Mouse (Mus musculus) thymus, postnatal 36 days (tissue): ENCODE measurements at regions not wholly inside any gene's neighbourhood (a gene's known extent, or its start where the extent isn't known, plus 50 kb on each side); places are given as distances from the start of the nearest gene placed in this dataset.

Source experiments
- DNase-seq, 2 experiments: peaks; one replicate each; pipeline ENCODE4 v3.0.0; 2022; ENCODE audit warnings: mixed read lengths in 2 of 2

DNA sequence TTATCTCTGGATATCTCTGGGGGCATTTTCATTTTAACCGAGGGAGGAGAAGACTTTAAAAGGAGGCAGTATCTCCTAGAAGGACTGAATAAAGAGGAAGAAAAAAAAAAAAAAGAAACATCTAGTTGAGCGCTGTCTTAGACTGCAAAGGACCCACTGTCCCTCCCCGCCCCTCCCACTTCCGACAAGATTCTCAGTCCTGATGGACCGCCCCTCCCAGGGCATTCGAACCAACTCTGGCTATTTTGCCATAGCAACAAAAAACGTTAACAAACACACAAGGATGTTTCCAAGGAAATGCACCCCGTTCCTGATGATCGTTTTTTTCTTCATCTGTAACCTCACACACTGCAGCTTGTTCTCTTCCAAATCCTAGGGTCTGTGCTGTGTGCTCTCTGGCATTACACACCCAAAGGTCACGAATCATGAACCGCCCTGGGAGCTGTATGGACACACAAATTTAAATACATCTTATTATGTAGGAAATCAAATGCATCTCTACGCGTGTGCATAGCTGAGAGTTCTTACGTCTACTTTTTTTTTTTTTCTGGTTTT, 75.8 kb downstream of the Rnd3 start:
- DNase-seq: no peak

DNA sequence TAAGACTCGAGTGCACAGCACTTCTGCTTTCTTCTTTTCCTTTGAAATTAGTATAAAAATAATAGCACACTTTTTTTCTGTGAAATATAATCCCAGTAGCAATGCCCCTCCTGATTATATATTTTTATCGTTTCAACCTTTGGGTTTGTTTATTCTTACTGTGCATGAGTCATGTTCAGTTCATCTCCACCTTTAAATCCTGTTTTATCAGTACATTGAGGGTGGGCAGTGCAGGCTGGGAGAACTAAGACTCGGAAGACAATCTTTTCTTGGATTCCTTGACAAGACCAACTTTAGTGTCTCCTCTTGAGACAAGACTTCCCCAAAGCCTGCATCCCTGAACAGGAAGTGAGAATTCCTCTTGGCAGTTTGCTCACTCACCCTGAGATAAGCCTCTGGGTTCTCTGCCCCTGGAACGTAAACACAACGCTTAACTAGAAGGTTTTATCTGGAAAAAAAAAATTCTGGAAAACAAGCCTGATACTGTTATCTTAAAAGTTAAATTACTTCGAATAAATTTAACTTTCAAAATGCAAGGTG, 76.5 kb downstream of the Rnd3 start:
- no peak for DNase-seq

DNA sequence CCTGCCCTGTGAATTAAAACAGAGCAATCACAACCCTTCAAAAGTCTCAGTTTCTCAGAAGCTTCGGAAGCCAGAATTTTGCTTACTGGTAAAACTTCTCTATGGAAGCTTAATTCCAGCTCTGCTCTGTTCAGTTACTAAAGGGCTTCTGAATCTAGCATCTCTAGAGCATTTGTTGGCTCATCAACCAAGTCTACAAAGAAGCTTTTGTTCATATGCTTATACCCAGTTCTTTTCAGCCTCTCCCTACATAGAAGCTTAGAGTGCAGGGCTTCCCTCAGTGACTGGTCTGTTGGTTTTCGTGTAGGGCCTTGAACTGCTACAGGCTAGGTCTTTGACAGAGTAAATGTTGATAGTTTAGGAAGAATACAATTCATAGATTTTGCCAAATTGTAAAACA, 78.0 kb downstream of the Rnd3 start:
- DNase-seq: no peak

DNA sequence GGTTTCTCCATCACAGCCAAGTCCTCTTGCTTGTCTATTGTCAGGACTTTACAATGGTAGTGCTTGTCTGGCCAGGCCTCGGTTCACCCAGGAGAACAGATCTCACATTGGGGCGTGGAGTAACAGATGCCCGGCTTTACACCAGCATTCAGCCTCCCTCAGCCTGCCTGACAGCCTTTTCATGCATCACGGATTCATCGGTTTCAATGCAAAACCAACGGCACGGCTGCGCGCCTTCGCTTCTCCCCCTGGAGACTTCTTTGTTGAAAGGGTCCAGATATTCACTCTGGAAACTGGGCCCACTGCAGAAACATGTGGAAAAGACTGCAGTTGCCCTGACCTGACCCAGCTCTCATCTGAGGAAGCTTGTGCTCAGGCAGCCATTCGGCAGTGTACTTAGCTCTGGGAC, 82.5 kb downstream of the Rnd3 start:
- DNase-seq: no peak

DNA sequence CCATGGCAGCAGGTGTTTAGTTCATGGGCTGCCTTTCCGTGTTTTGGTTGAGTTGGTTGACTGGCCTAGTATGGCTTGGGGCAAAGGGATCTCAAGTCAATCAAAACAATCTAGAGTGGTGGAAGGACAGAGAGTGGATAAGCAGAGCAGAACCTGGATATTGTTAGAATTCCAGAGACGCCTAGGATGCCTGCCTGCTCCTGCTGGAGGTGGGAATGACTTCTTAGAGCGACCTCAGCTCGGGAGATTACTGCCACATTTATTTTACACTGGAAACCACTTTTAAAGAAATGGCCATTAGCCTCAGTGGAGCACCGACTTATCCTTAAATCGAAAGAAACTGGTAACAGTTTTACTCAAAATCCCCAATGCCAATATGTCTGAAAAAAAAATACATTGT, 83.1 kb downstream of the Rnd3 start:
- DNase-seq: no peak

DNA sequence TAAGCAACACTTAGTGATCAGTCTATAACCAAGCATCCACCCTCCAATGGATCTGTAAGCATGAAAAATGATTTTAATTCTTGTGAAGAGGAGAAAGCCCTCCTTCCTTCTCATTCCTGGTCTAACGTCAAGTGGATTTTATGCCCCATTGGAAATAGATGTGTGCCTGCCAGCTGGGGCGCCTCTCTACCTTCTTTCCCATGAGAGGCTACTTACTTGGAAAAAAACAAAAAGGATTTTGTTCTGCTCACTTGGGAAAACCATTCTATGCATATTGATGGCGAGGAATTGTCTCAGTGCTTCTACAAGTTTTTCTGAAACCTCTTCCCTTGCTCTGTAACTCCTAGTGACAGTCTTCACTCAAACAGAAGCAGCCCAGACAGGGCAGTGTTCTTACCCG, 84.1 kb downstream of the Rnd3 start:
- DNase-seq: no peak

DNA sequence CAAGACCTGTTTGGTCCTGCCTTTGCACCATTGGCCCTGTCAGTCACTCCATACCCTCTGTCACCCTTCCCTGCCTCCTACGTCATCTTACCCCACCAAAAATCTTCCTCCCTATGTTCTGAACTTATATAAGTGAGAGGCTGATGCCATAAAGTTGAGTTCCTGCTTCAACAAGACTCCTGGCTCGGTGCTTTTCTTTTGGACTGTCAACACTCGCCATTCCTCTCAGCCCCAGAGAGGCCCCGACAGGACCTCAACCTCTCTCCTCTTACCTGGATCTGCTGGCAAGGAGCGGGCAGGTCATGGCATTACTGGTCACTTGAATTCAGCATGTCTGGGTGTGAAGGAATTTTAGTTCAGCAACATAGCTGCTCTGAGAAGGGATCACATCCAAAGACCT, 86.9 kb downstream of the Rnd3 start:
- no peak for DNase-seq

DNA sequence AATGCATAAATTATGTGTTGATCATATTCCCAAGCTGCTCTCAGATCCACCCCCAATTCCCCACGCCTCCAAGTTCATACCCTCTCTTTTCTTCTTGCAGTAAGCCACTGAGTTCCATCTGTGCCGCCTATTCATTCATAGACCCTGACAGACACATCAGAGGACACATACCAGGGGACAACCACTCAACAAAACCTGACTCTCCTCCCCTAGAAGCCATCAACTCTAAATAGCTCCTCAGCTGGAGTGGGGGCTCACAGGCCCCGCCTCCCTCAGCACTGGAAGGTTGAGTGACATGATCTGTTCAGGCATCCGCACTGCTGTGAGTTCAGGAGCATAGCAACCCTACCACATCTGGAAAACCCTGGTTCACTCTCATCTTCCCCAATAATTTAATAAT, 90.8 kb downstream of the Rnd3 start:
- DNase-seq: no peak

DNA sequence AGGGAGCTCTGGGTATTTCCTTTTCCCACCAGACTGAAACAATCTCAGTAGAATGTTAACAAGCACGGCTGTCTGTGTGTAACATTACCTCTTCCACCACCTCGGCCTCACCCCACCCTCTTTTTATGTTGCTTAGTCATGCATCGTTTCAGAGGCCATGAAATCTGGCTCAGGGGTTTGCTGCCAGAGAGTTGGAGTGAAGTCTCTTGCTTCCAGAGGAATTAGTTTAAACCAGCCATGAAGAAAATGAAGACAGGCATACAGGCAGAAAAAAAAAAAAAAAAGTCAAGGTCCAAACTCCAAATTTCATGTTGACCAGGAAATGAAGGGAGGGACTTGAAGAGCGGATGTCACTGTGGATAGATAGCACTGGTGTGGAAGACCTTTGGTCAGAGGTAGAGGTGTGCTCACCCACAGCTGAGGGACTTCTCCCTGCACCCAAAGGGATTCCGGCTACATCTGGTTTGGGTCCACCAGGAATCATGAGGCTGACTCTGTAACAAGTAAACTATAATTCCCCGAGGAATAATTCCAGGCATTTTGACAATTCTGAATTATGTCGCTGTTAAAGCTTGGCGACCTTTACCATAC, 92.7 kb downstream of the Rnd3 start:
- DNase-seq: no peak

DNA sequence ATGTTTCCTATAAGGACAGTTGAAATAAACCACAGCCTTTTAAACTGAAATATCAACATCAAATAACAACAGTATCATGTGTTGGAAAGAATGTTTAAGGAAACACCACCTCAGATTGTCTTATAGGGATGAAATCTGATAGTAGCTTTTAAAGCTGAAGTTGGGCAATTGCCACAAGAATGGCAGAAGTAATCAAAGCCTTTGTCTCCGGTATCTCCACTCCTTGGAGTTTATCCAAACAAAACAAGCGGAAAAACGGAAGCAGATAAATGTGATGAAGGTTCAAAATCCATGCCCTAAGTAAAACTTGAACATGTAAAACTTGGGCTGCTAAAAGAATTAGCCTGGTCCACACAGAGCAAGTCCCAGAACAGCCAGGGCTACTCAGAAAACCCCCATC, 93.6 kb downstream of the Rnd3 start:
- no peak for DNase-seq

DNA sequence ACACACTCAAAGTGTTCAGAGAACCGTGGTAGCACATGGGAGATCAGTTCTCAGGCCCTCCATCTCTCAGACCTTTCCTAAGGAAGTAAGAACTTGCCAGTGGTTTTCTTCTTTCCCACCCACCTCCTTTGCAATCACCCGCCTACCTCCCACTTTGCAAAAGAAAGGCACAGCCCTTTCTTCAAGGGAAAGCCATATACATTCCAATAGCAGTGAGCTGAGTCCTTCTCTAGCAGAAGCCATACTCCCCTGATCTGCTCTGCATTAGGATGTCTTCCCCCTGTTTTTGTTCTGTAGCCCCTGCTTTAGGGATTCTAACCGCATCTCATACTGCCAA, 99.1 kb downstream of the Rnd3 start:
- DNase-seq: no peak

DNA sequence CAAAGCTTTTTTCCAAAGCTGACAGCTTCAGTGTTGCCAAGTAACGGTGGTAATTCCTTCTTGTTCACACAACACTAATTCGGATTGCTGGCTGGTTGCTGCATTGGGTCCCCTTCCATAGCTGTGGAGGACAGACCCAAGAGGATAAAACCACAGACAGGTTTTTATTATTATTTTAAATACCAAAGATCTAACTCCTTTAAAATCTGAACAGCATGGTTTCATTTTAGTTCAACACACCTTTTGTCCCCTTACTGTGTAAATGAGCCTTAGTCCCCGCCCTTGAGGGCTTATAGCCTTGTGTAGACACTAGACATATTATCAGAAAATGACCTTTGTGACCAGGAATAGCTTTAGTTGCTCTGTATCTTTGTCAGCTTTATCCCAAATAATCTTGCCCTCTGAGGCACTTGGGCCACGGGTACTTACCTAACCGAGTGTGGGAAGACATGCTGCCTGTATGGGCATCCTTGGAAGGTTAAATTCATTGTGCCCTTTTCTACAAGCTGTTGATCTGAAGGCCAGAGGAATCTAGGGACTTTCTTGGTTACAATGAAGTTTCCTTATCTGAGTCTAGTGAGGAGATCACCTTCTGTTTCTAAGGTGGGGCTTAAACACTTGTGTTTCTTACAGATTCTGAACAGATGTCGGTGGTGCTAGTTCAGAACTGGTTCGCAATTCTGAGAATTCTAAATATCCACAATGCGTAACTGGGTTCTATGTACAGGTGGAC, 99.6 kb downstream of the Rnd3 start:
- DNase-seq: no peak

DNA sequence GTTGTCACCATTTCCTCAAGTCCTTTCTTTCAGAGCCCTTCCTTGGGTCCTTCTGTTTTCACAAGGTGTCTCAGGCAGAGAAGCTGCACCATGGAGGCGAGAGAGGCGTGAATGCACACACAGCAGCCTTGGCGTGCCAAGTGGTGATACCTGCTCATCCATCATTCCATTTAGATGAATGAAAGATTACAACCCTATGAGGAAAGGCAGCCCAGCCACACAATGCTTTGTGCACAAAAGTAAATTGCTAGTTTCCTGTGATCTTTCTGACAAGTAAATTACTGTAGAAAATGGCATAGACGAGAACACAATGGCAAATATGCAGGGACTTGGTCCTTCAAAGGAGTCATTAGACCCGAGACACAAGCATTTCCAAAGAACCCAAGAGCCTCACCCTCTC, 101.4 kb downstream of the Rnd3 start:
- no peak for DNase-seq

DNA sequence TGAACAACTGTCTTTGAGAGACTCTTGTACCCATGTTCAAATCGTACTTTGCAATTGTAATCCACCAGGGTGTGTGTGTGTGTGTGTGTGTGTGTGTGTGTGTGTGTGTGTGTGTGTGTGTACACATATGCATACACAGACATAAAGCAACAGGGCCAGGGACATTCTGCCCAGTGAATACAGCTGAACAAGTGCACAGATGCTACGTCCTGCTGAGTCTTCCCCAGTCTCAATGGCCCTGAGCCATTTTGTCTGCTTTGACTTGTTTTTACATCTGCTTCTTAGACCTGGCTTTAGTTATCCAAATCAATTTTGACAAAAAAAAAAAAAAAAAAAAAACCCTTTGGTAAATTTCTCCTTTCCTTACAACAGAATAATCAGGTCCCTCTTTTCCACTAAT, 103.3 kb downstream of the Rnd3 start:
- DNase-seq: no peak

DNA sequence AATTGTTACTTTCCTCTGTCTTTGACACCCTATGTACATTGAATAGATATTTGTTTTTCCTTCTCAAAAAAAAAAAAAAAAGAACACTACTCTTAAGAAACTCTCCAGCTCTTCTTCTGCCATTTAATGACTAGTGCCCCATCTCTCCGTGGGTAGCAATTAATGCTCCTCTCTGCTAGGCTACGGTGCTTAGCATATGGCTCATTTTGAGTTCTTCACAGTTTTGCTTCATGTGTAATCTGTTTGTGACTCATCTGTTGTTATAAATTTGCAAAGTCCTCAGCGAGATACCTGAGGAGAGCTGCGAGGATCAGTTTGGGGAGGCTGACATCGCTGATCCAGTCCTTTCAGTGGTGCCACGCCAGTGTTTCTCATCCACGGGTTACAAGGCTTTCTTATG, 107.8 kb downstream of the Rnd3 start:
- no peak for DNase-seq

DNA sequence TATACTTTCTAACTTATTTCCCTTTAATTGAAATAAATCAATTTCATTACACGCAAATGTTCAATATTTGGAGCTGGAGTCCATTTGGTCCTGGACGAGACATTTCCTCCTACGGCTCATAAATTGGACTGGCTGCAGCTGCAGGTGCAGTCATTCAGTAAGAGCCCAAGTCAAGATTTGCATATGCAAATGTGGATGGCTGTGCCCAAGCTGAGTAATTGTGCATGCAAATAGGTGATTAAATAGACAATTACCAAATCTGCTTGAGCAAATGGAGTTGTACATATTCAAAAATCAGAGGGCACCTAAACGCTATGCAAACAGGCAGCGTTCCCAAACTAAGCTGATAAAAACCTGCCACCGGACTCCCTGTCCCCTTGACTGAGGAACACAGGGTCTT, 110.2 kb downstream of the Rnd3 start:
- no peak for DNase-seq

DNA sequence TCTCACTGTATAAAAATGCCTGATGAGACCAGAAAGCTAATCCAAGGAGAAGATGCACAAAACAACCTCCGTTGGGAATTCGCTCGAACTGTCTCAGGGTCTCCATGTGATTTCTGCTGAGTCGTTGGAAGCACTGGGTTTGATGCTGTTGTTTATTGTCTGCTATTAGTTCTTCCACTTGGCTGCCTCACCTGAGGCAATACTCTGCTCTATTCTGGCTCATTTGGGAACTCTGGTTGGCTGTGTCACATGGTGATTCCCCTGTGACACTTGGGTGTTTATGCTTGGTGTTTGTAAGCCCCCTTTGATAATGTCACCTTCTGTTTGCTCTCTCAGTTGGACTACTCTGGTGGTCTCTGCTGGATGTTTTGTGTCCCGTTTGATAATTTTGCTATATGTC, 111.9 kb downstream of the Rnd3 start:
- no peak for DNase-seq

DNA sequence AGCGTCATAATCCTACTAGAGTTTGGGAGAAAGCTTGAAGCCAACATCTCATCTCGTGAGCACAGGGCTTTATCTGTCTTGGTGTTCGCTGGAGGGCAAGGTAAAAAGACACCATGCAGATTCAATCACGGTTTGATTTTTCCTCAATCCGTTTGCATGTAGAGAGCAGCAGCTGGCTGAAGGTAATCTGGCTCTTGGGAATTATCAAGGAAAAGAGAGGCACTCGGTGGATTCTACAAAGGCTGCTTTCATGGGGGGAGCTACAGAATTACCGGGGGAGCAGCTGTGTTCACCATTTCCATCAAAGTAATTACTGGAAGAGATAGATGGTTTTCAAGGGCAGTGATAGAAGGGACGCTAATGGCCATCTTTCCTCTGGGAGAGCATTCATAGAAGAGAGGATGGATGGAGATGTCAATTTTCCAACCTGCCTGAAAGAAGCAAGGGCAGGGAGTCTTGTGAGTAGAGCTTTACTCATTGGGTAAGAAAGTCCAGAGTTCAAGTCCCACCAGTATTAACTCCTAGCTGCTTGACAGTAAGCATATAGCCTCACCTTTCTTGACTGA, 112.6 kb downstream of the Rnd3 start:
- DNase-seq: no peak

DNA sequence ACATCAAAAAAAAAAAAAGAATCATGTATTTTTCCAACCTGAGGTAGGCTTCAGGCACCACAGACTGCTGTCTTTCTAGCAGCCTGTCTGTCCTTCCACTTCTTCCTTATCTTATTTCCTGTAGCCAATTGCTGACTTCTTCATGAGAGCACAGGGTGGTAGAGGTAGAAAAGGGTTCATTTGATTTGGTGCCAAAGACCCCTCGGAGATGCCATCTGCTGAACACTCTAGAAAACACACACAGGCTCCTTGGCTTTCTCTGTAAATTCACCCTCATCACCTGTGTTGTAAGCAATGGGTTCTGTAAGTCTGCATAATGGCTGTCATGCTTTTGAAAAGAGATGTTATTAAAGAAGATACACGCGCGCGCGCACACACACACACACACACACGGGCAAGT, 115.0 kb downstream of the Rnd3 start:
- DNase-seq: no peak

DNA sequence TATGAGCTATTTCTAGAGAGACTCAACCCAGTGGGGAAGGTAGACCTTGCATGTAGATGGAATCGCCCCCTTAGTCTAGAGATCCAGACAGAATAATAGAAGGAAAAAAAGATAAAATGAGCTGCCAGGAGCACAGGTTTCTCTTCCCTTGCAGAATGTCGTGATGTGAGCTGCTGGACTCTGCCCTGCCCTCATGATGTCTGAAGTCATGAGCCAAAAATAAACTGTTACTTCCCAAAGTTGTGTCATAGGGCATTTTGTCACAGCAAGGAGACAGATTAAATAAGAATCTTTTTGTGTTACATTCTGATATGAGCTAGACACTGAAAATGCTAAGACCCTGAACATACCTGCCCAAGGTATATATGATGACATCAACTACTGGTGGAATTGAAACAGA, 126.4 kb downstream of the Rnd3 start:
- no peak for DNase-seq

DNA sequence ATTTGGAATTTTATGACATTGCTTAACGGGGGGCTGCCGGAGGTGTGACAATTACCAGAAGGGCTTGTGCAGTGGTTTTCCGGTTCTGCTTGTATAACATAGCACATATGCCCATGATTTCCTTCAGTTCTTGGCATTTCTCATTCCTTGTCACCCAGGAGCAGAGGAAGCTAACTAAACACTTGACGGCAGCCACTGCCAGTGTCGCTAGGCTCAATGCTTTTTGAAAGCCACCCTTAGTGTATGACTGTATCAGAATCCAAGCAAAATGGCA, 132.8 kb downstream of the Rnd3 start:
- no peak for DNase-seq

DNA sequence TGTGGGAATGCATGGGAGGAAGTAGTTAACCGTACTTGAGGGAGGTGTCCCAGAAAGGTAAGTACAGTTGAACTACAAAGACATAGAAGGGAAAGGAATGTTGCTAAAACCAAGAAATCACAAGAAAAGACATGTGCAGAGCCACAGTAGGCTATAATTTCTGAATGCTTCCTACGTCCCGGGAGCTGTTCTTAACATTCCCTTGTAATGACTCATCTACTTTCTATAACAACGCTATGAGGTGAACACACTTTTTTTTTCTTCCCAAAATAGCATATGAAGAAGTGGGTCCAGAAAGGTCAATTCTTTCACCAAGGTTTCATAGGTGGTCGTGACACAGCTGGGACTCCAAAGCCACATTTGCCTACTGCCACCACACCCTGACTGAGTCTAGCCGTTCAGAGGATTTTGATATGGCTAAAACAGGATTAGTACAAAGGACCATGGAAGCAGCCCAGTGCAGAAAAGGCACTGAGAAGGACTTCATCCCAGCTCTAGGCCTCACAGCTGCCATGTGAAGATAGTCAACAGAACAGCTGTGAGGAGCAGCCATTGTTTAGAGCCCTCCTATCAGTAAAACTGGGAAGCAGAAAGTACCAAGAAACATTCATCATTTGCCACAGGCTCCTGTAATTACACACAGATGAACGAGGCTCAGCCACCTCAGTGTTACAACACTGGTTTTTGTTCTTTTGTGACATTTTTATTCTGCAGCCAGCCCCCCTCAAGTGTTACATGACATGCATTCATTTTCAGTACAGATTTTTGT, 133.4 kb downstream of the Rnd3 start:
- DNase-seq: no peak

DNA sequence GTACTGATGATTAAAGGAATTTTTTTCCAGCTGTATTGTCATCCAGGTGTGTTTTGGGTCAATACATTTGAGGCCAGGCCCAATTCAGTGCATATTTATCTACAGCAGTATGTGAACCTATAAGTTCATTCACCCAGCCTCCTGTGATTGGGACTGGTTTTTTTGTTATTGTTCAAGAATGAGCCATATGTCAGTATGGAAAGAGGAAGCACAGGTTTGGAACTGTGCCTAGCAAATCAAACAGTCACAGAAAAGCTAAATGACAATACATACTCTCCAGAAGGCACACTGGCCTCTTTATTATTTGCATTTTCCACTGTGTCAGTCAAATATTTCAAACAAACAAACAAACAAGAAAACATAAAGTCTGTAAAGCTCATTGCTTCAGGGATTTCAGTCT, 134.7 kb downstream of the Rnd3 start:
- no peak for DNase-seq

DNA sequence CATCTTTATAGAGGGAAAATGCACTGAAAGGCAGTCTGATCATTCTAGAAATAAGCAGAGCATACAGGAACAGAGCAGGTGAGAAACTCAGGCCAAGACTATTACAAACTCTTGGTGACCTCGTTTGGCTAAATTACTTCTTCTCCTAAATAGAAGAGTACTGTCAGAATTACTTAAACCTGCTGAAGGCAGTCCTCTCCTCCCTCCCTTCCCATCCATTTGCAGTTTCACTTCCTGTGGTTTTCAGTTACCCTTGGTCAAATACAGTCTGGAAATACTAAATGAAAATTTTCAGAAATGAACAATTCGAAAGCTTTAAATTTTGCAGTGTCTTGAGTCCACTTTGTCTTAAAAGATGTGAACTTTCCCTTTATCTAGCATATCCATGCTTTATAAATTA, 135.8 kb downstream of the Rnd3 start:
- DNase-seq: no peak
